Mouse (Mus musculus): ENCODE measurements at regions not wholly inside any gene's neighbourhood (a gene's known extent, or its start where the extent isn't known, plus 50 kb on each side); places are given as distances from the start of the nearest gene placed in this dataset.
"Not testable (repeated sequence)": the region's sequence is repeated elsewhere in the genome, so short reads cannot be mapped to it uniquely, and the experiment has no call there.

GRCm38 (mm10) chr2:100252006-100252405 lies 1372.5 kb upstream of the Rag2 start:
- peak; percentile 11 to 64 for DNase-seq

- DNase-seq: no peak
Measured at GRCm38 (mm10) chr2:100259136-100259853, 1365.2 kb upstream of the Rag2 start.

GRCm38 (mm10) chr2:100306516-100306915 lies 1318.0 kb upstream of the Rag2 start:
- DNase-seq: peak; percentile 19 to 60

GRCm38 (mm10) chr2:100312750-100313275 lies 1311.7 kb upstream of the Rag2 start:
- DNase-seq: no peak

- DNase-seq: peak; percentile 61 to 74
Measured at GRCm38 (mm10) chr2:100320461-100320860, 1304.1 kb upstream of the Rag2 start.

- DNase-seq: peak; percentile 35 to 66
Measured at GRCm38 (mm10) chr2:100340713-100341112, 1283.8 kb upstream of the Rag2 start.

- no peak for DNase-seq
Measured at GRCm38 (mm10) chr2:100344921-100345425, 1279.5 kb upstream of the Rag2 start.

- not testable (repeated sequence) for DNase-seq
Measured at GRCm38 (mm10) chr2:100365616-100366015, 1258.9 kb upstream of the Rag2 start.

- no peak for DNase-seq
Measured at GRCm38 (mm10) chr2:100399776-100400175, 1224.7 kb upstream of the Rag2 start.

GRCm38 (mm10) chr2:100426661-100427060 lies 1197.9 kb upstream of the Rag2 start:
- DNase-seq: no peak

GRCm38 (mm10) chr2:100434991-100435390 lies 1189.5 kb upstream of the Rag2 start:
- DNase-seq: no peak

- DNase-seq: no peak
Measured at GRCm38 (mm10) chr2:100445868-100446267, 1178.7 kb upstream of the Rag2 start.

GRCm38 (mm10) chr2:100446332-100446731 lies 1178.2 kb upstream of the Rag2 start:
- no peak for DNase-seq

GRCm38 (mm10) chr2:100459641-100460040 lies 1164.9 kb upstream of the Rag2 start:
- DNase-seq: not testable (repeated sequence)

GRCm38 (mm10) chr2:100486229-100486628 lies 1138.3 kb upstream of the Rag2 start:
- not testable (repeated sequence) for DNase-seq

GRCm38 (mm10) chr2:100505114-100505513 lies 1119.4 kb upstream of the Rag2 start:
- not testable (repeated sequence) for DNase-seq

All from cerebellum, postnatal 25 days (tissue).